Mouse (Mus musculus) adrenal gland, adult 2 months (tissue): ENCODE results near the gene Gdpd1. TPM values are rescaled to one million over a fixed set of nuclear protein-coding genes. Genes with fewer than 3 reads are reported as not detected.
"Not testable (repeated sequence)": the region's sequence is repeated elsewhere in the genome, so short reads cannot be mapped to it uniquely, and the experiment has no call there.

Experiments
- DNase-seq: peaks from one replicate; pipeline ENCODE4 v3.0.0; 2021
- polyA plus RNA-seq: library from polyadenylated mRNA; depleted of rRNA; stranded (reverse); fragments of >200 nt; gene quantifications from 2 replicates; pipeline ENCODE4 v1.2.3, GENCODE M21; 2012
- total RNA-seq, 2 experiments: library from RNA; stranded (reverse); gene quantifications; 2 replicates each; pipeline ENCODE4 v1.2.3; 2021

The Gdpd1 gene
- total and polyA plus RNA-seq, 3 experiments, result 0.95 to 6.4 (median 3.1) TPM

- peak; percentile 35 for DNase-seq
Measured at GRCm38 (mm10) chr11:87026096-87026875, 47.6 kb downstream of the Gdpd1 start.

DNA sequence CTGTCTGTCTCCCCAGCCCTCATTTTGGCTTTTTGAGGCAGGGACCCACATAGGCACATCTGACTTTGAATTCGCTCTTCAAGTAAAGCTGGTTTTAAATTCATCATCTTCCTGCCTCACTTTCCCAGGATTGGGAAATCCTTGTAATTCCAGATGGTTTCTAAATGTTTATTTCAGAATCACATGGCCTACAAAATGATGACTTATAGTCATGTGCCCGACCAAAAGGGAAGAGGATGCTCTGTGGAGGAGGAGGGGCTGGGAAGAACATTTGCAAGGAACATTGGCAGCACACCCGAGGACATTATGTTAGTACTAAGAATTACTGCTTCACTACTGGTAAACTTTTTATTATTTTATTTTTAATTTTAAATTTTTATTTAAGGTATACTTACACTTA is 48.5 kb downstream of the Gdpd1 start:
- no peak for DNase-seq

GRCm38 (mm10) chr11:87023240-87023639 is 50.6 kb downstream of the Gdpd1 start:
- not testable (repeated sequence) for DNase-seq

DNA sequence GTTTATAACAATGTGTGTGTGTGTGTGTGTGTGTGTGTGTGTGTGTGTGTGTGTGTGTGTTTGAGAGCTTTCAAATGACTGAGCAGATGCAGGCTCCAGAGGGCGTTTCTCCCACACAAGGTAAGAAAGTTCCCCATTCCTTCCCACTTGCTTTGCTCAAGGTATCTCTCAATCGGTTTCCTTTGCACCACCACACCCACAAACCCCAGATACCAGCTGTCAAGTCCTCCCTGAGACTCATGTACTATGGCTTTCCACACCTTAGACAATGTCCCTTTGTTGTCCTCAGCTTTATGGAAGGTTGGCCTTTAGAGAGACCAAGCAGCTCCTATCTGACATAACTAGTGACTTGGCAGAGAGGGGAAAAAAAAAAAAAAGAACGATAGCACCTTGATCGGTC is 51.1 kb downstream of the Gdpd1 start:
- DNase-seq, result no peak

DNA sequence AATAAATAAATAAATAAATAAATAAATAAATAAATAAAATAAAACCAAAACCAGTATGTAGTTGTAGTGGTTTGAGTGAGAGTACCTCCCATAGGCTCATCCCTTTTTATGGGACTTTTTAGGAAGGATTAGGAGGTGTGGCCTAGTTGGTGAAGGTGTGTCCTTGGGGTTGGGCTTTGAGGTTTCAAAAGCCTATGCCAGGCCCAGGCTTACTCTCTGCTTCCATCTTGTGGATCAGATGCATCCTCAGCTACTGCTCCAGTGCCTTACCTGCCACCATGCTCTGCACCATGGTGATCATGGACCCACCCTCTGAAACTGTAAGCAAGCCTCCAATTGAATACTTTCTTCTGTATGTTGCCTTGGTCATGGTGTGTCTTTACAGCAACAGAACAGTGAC is 52.3 kb downstream of the Gdpd1 start:
- DNase-seq, result no peak

GRCm38 (mm10) chr11:87020449-87020848 is 53.4 kb downstream of the Gdpd1 start:
- no peak for DNase-seq

DNA sequence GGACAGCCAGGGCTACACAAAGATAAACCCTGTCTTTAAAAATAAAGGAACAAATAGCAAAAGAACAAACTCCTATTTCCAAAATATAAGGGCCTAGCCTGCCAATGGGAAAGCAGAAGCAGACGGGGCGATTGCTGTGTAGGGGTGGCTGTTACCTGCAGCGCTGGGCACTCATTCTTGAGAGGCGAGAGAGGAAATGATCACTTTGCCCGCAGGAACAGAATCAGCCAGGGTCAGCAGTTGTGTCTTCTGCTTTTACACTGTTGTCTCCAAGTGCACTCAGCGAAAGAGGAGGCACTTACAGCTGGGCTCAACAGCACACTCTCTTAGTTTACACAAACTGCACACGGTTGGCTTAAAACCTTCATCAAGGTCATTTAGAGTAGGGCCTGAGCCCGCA is 54.4 kb downstream of the Gdpd1 start:
- no peak for DNase-seq

- no peak for DNase-seq
Measured at GRCm38 (mm10) chr11:87018081-87018480, 55.8 kb downstream of the Gdpd1 start.

GRCm38 (mm10) chr11:87015691-87016090 is 58.2 kb downstream of the Gdpd1 start:
- DNase-seq, result no peak

- peak; percentile 74 for DNase-seq
Measured at GRCm38 (mm10) chr11:87010476-87010875, 63.4 kb downstream of the Gdpd1 start.

- DNase-seq, result no peak
Measured at GRCm38 (mm10) chr11:87007371-87007770, 66.5 kb downstream of the Gdpd1 start.

- no peak for DNase-seq
Measured at GRCm38 (mm10) chr11:87004960-87005755, 68.7 kb downstream of the Gdpd1 start.

DNA sequence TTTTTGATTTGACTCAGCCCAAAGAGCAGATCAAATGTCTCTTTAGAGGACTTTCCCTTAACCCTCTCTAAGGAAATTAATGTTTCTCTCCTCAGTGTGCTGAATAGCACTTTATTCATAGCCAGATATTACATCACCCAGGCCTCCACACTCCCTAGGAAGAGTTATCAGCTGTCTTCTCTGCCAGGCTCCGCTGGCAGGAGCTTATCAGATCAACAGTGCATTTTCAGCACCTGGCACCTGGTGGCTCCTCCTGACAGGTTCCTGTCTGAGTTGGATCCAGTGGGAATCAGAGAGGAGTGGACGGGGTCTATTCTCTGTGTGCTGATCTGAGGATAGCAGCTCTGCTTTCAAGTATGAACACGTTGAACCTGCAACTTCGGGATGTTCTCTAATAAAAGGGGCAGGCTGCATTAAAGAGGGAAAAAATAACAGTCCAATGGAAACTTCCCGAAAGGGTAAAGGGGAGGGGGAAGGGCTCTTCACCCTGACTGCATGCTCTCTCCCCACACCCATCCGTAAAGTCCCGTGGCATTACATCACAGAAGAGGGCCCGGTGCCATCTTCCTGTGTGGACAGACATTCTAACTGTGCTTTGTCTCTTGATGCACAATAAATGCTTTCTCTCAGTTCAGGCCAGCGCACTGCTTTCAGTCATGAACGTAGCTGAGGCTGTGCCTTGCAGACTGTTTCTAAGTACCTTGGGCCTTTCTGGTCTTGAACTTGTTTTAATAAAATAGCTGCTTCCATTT is 71.6 kb downstream of the Gdpd1 start:
- no peak for DNase-seq

DNA sequence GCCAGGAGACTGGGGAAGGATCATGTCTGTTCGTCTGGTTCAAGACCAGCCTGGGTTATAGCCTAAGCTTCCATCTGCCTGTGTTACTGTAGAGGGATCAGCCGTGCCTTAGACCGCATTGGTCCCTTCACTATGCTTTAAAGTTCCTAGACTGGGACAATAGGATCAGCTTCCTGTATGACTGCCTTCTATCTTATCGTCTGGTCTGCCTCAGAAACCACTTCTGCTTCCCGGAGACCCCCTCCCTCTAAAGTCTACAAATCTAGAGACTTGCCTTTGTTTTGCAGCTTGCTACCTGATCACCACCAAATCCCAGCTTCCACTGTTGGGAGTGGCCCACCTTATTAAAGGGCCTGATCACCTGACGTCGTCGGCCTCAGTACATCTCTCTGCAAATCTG is 72.6 kb downstream of the Gdpd1 start:
- DNase-seq, result no peak

DNA sequence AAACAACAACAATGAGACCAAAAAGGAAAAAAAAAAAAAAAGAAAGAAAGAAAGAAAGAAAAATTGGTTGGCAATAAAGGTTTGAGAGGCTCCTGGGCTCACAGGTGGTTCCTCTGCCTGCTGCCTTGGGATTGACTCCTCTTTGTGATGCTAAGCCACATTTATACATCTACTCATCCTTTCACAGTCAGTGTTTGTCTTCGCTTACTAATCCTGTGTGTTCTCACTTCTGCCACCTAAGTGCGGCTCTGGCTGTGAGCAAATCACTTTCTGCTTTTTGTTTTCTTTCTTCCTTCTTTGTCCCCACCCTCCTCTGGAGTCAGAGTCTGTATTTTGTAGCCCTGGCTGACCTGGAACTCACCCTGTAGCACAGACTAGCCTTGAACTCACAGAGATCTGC is 77.6 kb downstream of the Gdpd1 start:
- no peak for DNase-seq

DNA sequence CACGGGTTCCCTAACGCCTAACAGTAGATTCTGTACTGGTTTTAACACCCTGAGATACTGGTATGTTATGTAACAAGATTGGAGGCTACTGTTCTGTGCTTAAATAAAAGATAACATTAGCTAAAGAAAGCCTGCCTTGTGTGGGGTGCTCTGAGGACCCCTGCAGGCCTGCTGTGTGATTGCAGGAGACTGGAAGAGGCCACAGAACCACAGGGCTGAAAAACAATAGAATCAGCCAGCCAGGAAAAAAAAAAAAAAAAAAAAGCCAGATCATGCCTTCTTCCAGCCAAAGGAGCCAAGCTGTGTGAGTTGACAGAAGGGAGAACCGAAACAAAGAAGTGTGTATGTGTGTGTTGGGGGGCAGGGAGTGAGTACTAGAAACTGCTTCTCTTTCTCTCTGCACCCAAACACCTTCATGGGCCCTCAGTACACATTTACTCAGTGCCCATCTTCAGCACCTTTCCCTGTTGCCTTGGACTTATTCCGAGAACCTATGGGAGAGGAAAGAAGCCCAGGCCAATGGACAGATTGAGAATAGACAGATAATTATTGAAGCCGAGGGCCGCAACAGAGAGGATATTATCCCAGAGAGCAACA is 78.1 kb downstream of the Gdpd1 start:
- DNase-seq, result peak; percentile 81

- DNase-seq, result no peak
Measured at GRCm38 (mm10) chr11:86994791-86995624, 78.9 kb downstream of the Gdpd1 start.

DNA sequence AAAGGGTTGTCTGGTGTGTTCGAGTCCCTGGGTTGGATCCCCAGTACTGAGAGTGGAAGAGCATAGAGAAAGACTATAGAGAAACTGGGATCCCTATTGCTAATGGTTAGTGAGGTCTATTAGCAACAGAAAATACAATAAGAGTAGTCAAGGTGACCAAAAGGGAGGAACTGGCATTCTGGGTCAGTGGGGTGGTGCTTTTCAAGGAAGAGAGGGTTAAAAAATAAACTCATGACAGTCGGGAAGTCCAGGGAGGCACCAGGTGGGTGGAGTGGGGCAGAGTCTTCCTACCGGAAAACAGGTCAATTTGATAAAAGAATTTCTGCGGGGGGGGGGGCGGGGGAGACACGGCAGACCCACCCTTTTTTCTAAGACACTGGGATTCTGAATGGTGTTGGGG is 79.5 kb downstream of the Gdpd1 start:
- DNase-seq, result peak; percentile 34

DNA sequence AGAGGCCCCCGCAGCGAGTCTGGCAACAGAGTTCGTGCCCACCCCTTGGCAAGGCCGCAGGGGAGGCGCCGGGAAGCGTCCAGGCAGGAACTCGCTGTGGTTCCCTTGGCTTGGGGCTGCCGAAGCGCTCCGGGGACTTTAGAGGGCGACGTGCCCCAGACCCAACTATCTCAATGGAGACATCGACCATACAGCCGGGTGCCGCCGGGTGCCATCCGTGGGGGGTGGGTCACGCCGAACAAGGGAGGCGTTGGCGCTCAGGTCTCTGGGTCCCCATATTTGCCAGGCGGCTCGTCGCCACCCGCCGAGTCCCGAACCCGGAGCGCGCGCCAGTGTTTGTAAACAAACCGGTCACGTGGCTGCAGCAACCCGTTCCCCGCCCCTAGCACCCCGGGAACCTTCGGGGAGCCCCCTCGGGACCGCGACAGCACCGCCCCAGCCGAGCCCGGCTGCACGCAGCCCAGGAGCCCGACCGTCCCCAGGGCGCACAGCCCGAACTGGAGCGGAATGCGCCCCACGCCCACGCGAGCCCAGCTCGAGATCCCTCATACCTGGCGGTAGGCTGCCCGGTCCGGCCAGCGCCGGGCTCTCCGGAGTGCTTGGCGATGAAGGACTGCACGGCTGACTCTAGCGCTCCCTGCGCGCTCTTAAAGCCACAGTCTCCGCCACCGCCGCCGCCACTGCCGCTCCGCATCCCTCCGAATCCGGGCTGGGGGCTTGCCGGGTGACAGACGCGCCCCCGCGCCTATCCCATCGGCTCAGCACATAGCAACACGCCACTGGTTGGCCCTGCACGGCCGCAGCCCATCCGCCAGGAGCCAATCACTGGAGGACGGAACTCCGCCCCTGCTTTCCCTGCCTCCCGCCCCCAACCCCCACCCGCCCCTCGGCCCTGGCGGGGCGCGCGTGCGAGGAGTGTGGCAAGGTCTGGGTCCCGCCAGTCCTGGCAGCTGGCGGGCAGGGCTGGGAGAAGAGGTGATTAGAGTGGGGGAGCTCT is 80.5 kb downstream of the Gdpd1 start, which contains the start of gene Ypel2:
Gene Ypel2, minus strand, starts transcription at position 667 of the 997 bp plus-strand sequence.
- DNase-seq, result peak; percentile 99

DNA sequence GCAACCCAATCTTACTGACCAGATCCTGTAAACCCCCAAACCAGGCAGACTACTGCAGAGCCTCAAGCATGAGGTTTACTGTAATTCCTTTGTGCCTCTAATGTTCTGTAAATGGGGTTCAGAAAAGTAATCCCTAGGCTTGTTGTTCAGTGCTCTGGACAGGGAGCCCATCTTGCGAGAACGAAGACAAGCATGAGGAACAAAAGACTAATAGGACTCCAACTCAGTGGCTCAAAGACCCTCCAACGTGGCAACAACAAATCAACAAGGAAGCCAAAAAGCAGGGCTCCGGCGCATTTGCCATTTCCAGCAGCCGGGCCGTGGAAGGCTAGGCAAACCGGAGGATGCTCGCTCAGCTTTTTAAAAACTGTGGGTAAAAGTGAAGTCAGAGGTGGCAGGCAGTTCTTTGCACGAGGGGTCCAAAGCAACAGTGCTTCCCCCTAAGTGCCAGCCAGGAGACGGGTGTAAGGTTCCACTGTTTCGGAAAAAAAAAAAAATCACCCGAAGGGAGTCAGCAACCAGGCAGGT is 81.3 kb downstream of the Gdpd1 start:
- DNase-seq, result peak; percentile 35
